Mouse (Mus musculus) cerebellum, adult 2 months (tissue): ENCODE data around the gene Sh2d1b2. TPM values are rescaled to one million over a fixed set of nuclear protein-coding genes. Genes with fewer than 3 reads are reported as not detected.

ENCODE experiments used
- DNase-seq, 2 experiments: peaks; one replicate each; pipeline ENCODE4 v3.0.0; 2021
- H3K27ac ChIP-seq: fragments of 200-500 bp; 2 replicates; pipeline ENCODE4 v1.5.1; 2012; ENCODE audit warnings: low read length, control low read depth, inconsistent platforms; ENCODE audit not compliant: insufficient read depth
- H3K27me3 ChIP-seq: fragments of 200-500 bp; 2 replicates; pipeline ENCODE4 v1.6.1; 2012; ENCODE audit warnings: inconsistent platforms, mild to moderate bottlenecking, low read length, moderate library complexity; ENCODE audit not compliant: control insufficient read depth, insufficient read depth
- H3K4me1 ChIP-seq: fragments of 200-500 bp; 2 replicates; pipeline ENCODE4 v1.6.1; 2011; ENCODE audit warnings: low read length; ENCODE audit not compliant: control insufficient read depth, insufficient read depth
- H3K4me3 ChIP-seq: fragments of 200-500 bp; replicated peaks from 2 replicates; pipeline ENCODE3; 2011; ENCODE audit warnings: mild to moderate bottlenecking, low read depth, low read length, control low read depth; ENCODE audit not compliant: insufficient read depth
- CTCF ChIP-seq: fragments of 200-500 bp; IDR thresholded peaks from 2 replicates; pipeline ENCODE4 v1.5.1; 2011; ENCODE audit warnings: low read depth, mild to moderate bottlenecking, control low read depth, low read length, moderate library complexity, borderline replicate concordance; ENCODE audit not compliant: insufficient read depth
- POLR2A ChIP-seq: fragments of 200-500 bp; IDR thresholded peaks from 2 replicates; pipeline ENCODE4 v1.6.1; 2011; ENCODE audit warnings: low read length, control low read depth, borderline replicate concordance; ENCODE audit not compliant: insufficient read depth
- WGBS: fragments of 180-500 bp; shearing (Covaris S2); methylation state at CpG from one replicate; pipeline ENCODE4 v1.1.7; 2018; 5-methylcytosine and 5-hydroxymethylcytosine counted together
- polyA plus RNA-seq: library from polyadenylated mRNA; depleted of rRNA; stranded (reverse); fragments of >200 nt; gene quantifications from 2 replicates; pipeline ENCODE4 v1.2.3, GENCODE M21; 2012

Gene Sh2d1b2
- polyA plus RNA-seq, 1 experiment = not detected

GRCm38 (mm10) chr1:170245016-170245415, 12.5 kb downstream of the Sh2d1b2 start:
- Histone ChIP-seq H3K27ac (no peak overlapping the region), H3K27me3 (no peaks in the 10 kb centered on the region), H3K4me3 (no peak overlapping the region), H3K4me1 (no peaks in the 10 kb centered on the region)
- TF ChIP-seq CTCF = no peak
- TF ChIP-seq POLR2A = no peak
- DNase-seq = no peak
- 86% methylated on average over 3 of the region's 3 CpGs for WGBS

DNA sequence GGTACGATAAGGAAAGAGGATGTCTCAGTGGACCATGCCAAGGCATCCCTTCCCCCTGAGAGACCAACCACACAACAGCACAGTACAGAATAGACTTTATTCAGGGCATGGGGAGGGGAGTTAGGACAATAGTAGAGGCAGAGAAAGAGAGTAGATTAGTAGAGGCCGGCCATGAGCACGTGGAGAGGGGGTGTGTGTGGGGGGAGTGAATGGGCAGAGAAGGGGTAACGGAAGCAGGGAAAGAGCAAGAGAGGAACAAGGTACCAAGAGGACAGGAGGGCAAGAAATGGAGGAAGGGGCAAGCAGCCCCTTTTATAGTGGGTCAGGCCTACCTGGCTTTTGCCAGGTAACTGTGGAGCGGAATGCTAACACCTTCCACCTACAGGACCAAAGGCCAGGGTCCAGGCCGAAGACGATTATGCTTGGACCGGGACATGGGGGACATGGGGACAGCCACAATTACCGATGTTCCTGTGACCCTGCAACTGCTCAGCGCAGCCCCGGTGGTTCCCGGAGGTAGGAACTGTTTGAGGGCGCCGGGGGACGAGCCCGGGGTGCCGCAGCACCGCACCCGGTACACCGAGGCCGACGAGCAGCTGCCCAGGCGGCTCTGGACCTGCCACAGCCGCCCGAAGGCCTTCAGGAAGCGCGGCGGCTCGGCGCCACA, 22.5 kb downstream of the Sh2d1b2 start:
- no peaks in the 10 kb centered on the region for H3K4me1 ChIP-seq

DNA sequence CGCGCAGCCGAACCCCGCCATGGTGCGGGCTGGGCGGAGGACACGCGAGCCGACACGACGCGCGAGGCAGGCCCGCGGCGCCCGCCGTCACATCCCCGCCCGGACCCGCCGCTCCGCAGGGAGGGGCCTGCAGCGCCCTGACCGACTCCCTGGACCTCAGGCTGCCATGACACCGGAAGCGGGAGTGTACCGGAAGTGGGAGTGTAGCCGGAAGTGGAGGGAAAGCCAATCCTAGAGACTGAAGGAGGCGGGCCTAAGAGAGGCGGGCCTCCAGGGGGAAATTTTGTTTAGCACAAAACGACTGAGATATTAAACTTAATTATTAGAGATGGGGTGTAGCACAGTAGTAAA, 23.0 kb downstream of the Sh2d1b2 start:
- Histone ChIP-seq H3K4me1 (no peaks in the 10 kb centered on the region), H3K27ac (peak overlapping the region; percentile 57; the same call in 1 of the 2 replicates), H3K4me3 (peak overlapping the region; percentile 54), H3K27me3 (no peaks in the 10 kb centered on the region)
- peak; percentile 88 to 91 for DNase-seq
- TF ChIP-seq CTCF = no peak
- peak; percentile 71 for TF ChIP-seq POLR2A
- 5% methylated on average over 32 of the region's 32 CpGs for WGBS

More for the DNA sequence above, 22.5 kb downstream of the Sh2d1b2 start:
- no peak for TF ChIP-seq CTCF
- no peak for TF ChIP-seq POLR2A
- H3K4me3 ChIP-seq = peak overlapping the region; percentile 54
- H3K27me3 ChIP-seq = no peaks in the 10 kb centered on the region
- WGBS = 26% methylated on average over 30 of the region's 30 CpGs
- peak overlapping the region; percentile 57; the same call in 1 of the 2 replicates for H3K27ac ChIP-seq
- no peak for DNase-seq

- Histone ChIP-seq H3K27me3 (no peaks in the 10 kb centered on the region; the same call in 1 of the 2 replicates), H3K4me3 (no peak overlapping the region), H3K4me1 (no peaks in the 10 kb centered on the region), H3K27ac (no peak overlapping the region)
- no peak for DNase-seq
- 76% methylated on average over 6 of the region's 6 CpGs for WGBS
- TF ChIP-seq POLR2A (no peak), CTCF (no peak)
These were observed 37.7 kb downstream of the Sh2d1b2 start for GRCm38 (mm10) chr1:170270281-170270680.

- DNase-seq = no peak
- no peak overlapping the region for H3K27ac ChIP-seq
- no peaks in the 10 kb centered on the region for H3K4me1 ChIP-seq
- no peaks in the 10 kb centered on the region; the same call in 1 of the 2 replicates for H3K27me3 ChIP-seq
- no peak overlapping the region for H3K4me3 ChIP-seq
- no peak for TF ChIP-seq CTCF
- TF ChIP-seq POLR2A = no peak
- 83% methylated on average over 4 of the region's 4 CpGs for WGBS
These were observed 38.1 kb downstream of the Sh2d1b2 start for GRCm38 (mm10) chr1:170270696-170271095.

DNA sequence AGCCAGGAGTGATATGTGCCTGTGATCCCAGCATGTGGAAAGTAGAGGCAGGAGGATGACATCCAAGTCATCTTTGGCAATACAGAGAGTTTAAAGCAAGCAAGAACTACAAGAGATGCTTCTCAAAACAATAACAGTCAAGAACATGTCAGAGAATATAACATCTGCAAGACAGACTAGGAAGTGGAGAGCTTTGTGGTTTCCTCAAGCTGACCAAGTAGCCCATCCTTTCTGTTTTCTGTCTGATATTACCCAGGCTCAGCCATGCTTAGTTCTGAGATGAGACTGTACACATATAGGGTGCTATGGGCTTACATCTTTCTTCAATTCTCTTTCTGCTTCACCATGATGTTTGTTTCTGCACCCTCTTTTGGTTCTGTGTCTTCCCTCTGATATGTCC, 40.7 kb downstream of the Sh2d1b2 start:
- no peak for DNase-seq
- TF ChIP-seq POLR2A = no peak
- no peak for TF ChIP-seq CTCF
- H3K4me1 ChIP-seq = no peaks in the 10 kb centered on the region
- H3K27me3 ChIP-seq = no peaks in the 10 kb centered on the region; the same call in 1 of the 2 replicates
- H3K27ac ChIP-seq = no peak overlapping the region
- no peak overlapping the region for H3K4me3 ChIP-seq

DNA sequence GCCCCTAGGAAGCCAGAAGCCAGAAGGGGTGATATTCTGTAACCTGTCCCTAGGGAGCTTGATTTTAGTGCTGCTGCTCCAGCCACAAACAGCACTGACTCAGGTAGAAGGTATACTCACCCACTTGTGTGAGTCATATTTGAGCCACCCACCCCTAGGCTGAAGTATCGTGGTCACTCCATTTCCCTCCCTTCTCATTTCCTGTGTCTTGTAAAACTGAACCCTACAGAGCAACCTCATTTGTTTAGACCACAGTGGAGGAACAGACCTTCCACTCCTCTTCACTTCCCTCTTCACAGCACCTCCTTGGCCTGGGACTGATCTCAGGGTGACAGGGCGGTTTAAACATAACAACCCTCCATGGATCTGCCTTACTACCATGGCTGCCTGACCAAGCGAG, 44.5 kb downstream of the Sh2d1b2 start, which contains the start of gene Sh2d1b1:
Gene Sh2d1b1, plus strand, starts transcription at position 305 of the 400 bp plus-strand sequence.
- Histone ChIP-seq H3K4me3 (no peak within 1 kb of the TSS), H3K4me1 (no peaks in the 10 kb centered on the region), H3K27me3 (no peaks in the 10 kb centered on the region; the same call in 1 of the 2 replicates), H3K27ac (no peak within 1 kb of the TSS)
- no peak for TF ChIP-seq POLR2A
- no peak for TF ChIP-seq CTCF
- DNase-seq = no peak
- WGBS = 76% methylated on average over 3 of the region's 3 CpGs

DNA sequence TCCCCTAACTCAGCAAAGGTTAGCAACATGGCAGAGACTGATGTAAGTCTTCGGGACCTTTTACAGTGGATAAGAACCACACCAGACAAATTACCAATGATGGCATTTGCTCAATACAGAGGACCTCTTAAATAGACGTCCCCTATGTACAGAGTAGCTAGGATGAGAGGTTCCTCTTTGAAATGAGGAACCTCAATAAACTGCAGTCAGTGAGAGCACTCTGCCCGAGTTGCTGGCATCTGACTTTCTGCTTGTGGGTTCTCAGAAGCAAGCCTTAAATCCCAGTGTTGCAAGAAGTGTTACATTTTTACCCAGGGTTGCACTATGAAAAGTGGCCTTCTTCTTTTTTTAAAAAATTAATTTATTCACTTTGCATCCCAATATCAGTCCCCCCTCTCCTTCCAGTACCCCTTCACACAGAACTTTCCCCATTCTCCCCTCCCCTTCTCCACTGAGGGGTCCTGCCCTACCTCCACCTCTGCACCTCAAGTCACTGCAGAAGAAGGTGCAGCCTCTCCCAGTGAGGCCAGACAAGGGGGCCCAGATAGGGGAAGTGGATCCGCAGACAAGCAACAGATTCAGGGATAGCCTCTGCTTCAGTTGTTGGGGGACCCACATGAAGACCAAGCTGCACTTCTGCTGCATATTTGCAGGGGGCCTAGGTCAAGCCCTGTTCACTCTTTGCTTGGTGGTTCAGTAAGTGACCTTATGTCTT, 50.0 kb downstream of the Sh2d1b2 start:
- no peak for DNase-seq
- 76% methylated on average over 4 of the region's 4 CpGs for WGBS
- no peak overlapping the region for H3K27ac ChIP-seq
- H3K4me1 ChIP-seq = no peaks in the 10 kb centered on the region
- H3K27me3 ChIP-seq = no peaks in the 10 kb centered on the region
- TF ChIP-seq CTCF = no peak
- no peak for TF ChIP-seq POLR2A
- no peak overlapping the region for H3K4me3 ChIP-seq
